Mouse (Mus musculus): ENCODE data around the gene Rcn3. TPM values are rescaled to one million over a fixed set of nuclear protein-coding genes. Genes with fewer than 3 reads are reported as not detected.

Rcn3 gene
- polyA plus RNA-seq, 1 experiment = 7.6 TPM

- Histone ChIP-seq H3K27ac (ENCODE audit: insufficient read depth, low read length) (no peak overlapping the region), H3K4me3 (replicated peaks; ENCODE audit: insufficient read depth, low read depth, low read length) (no peak overlapping the region), H3K27me3 (ENCODE audit: control insufficient read depth, insufficient read depth, low read length) (no peaks in the 10 kb centered on the region), H3K4me1 (ENCODE audit: control insufficient read depth, insufficient read depth, low read length) (peaks cover 12% of the 10 kb centered on the region)
- 73% methylated on average over 2 of the region's 2 CpGs for WGBS
- no peak for DNase-seq
- no peak for TF ChIP-seq POLR2A (IDR thresholded peaks at IDR 0.05; ENCODE audit: borderline replicate concordance, insufficient read depth, low read length)
- TF ChIP-seq CTCF (IDR thresholded peaks at IDR 0.05; ENCODE audit: borderline replicate concordance, insufficient read depth, low read depth, low read length) = peak; percentile 42; the same call in 1 of the 2 replicates
These were observed 19.8 kb downstream of the Rcn3 start for GRCm38 (mm10) chr7:45072230-45072629.

- no peak overlapping the region for H3K27ac ChIP-seq (ENCODE audit: insufficient read depth, low read length)
- no peak overlapping the region for H3K4me3 ChIP-seq (replicated peaks; ENCODE audit: insufficient read depth, low read depth, low read length)
- no peak for DNase-seq
- WGBS = 78% methylated on average over 2 of the region's 2 CpGs
- H3K27me3 ChIP-seq (ENCODE audit: control insufficient read depth, insufficient read depth, low read length) = no peaks in the 10 kb centered on the region
- TF ChIP-seq CTCF (IDR thresholded peaks at IDR 0.05; ENCODE audit: borderline replicate concordance, insufficient read depth, low read depth, low read length) = no peak
- no peak for TF ChIP-seq POLR2A (IDR thresholded peaks at IDR 0.05; ENCODE audit: borderline replicate concordance, insufficient read depth, low read length)
- H3K4me1 ChIP-seq (ENCODE audit: control insufficient read depth, insufficient read depth, low read length) = 0 out of 2 replicates have a peak, but pooled peaks cover 3% of the 10 kb centered on the region
These were observed 22.4 kb downstream of the Rcn3 start for GRCm38 (mm10) chr7:45069671-45070070.

- no peaks in the 10 kb centered on the region for H3K27me3 ChIP-seq (ENCODE audit: control insufficient read depth, insufficient read depth, low read length)
- 21% methylated on average over 5 of the region's 5 CpGs for WGBS
- TF ChIP-seq CTCF (IDR thresholded peaks at IDR 0.05; ENCODE audit: borderline replicate concordance, insufficient read depth, low read depth, low read length) (peak; percentile 73), POLR2A (IDR thresholded peaks at IDR 0.05; ENCODE audit: borderline replicate concordance, insufficient read depth, low read length) (no peak)
These were observed 24.1 kb downstream of the Rcn3 start for GRCm38 (mm10) chr7:45068000-45068318.

GRCm38 (mm10) chr7:45067190-45067999 lies 24.6 kb downstream of the Rcn3 start:
- Histone ChIP-seq H3K27ac (ENCODE audit: insufficient read depth, low read length) (no peak overlapping the region), H3K27me3 (ENCODE audit: control insufficient read depth, insufficient read depth, low read length) (no peaks in the 10 kb centered on the region), H3K4me1 (ENCODE audit: control insufficient read depth, insufficient read depth, low read length) (0 out of 2 replicates have a peak, but pooled peaks cover 3% of the 10 kb centered on the region), H3K4me3 (replicated peaks; ENCODE audit: insufficient read depth, low read depth, low read length) (no peak overlapping the region)
- TF ChIP-seq POLR2A (IDR thresholded peaks at IDR 0.05; ENCODE audit: borderline replicate concordance, insufficient read depth, low read length) (no peak), CTCF (IDR thresholded peaks at IDR 0.05; ENCODE audit: borderline replicate concordance, insufficient read depth, low read depth, low read length) (no peak)
- no peak for DNase-seq
- WGBS = 74% methylated on average over 4 of the region's 4 CpGs

More at GRCm38 (mm10) chr7:45068000-45068318, 24.1 kb downstream of the Rcn3 start:
- Histone ChIP-seq H3K27ac (ENCODE audit: insufficient read depth, low read length) (no peak overlapping the region), H3K4me3 (replicated peaks; ENCODE audit: insufficient read depth, low read depth, low read length) (no peak overlapping the region), H3K4me1 (ENCODE audit: control insufficient read depth, insufficient read depth, low read length) (0 out of 2 replicates have a peak, but pooled peaks cover 3% of the 10 kb centered on the region)
- DNase-seq = no peak

GRCm38 (mm10) chr7:45062239-45062835 lies 29.7 kb downstream of the Rcn3 start, which contains the start of the genes Nosip and Prrg2:
TSS of gene Nosip (plus strand) at chr7:45062429.
TSS of gene Prrg2 (minus strand) at chr7:45062677.
- peak within 1 kb of the TSS; percentile 93 for H3K4me3 ChIP-seq (replicated peaks; ENCODE audit: insufficient read depth, low read depth, low read length)
- peak within 1 kb of the TSS; percentile 89 for H3K27ac ChIP-seq (ENCODE audit: insufficient read depth, low read length)
- DNase-seq = peak; percentile 96
- H3K27me3 ChIP-seq (ENCODE audit: control insufficient read depth, insufficient read depth, low read length) = no peaks in the 10 kb centered on the region
- WGBS = under 1% methylated on average over 31 of the region's 31 CpGs
- H3K4me1 ChIP-seq (ENCODE audit: control insufficient read depth, insufficient read depth, low read length) = no peaks in the 10 kb centered on the region
- TF ChIP-seq POLR2A (IDR thresholded peaks at IDR 0.05; ENCODE audit: borderline replicate concordance, insufficient read depth, low read length) = peak; percentile 27; the same call in 1 of the 2 replicates
- no peak for TF ChIP-seq CTCF (IDR thresholded peaks at IDR 0.05; ENCODE audit: borderline replicate concordance, insufficient read depth, low read depth, low read length)

GRCm38 (mm10) chr7:45061532-45062075 lies 30.4 kb downstream of the Rcn3 start:
- WGBS = 13% methylated on average over 11 of the region's 11 CpGs
- H3K27ac ChIP-seq (ENCODE audit: insufficient read depth, low read length) = no peak overlapping the region
- DNase-seq = peak in 1 of 2 experiments; percentile 40
- no peaks in the 10 kb centered on the region for H3K27me3 ChIP-seq (ENCODE audit: control insufficient read depth, insufficient read depth, low read length)
- no peaks in the 10 kb centered on the region for H3K4me1 ChIP-seq (ENCODE audit: control insufficient read depth, insufficient read depth, low read length)
- H3K4me3 ChIP-seq (replicated peaks; ENCODE audit: insufficient read depth, low read depth, low read length) = peak overlapping the region; percentile 18
- TF ChIP-seq POLR2A (IDR thresholded peaks at IDR 0.05; ENCODE audit: borderline replicate concordance, insufficient read depth, low read length) (no peak), CTCF (IDR thresholded peaks at IDR 0.05; ENCODE audit: borderline replicate concordance, insufficient read depth, low read depth, low read length) (no peak)

- no peaks in the 10 kb centered on the region for H3K27me3 ChIP-seq (ENCODE audit: control insufficient read depth, insufficient read depth, low read length)
- no peak overlapping the region for H3K27ac ChIP-seq (ENCODE audit: insufficient read depth, low read length)
- no peak overlapping the region for H3K4me3 ChIP-seq (replicated peaks; ENCODE audit: insufficient read depth, low read depth, low read length)
- H3K4me1 ChIP-seq (ENCODE audit: control insufficient read depth, insufficient read depth, low read length) = no peaks in the 10 kb centered on the region
- no peak for TF ChIP-seq CTCF (IDR thresholded peaks at IDR 0.05; ENCODE audit: borderline replicate concordance, insufficient read depth, low read depth, low read length)
- no peak for TF ChIP-seq POLR2A (IDR thresholded peaks at IDR 0.05; ENCODE audit: borderline replicate concordance, insufficient read depth, low read length)
- no peak for DNase-seq
- WGBS = 86% methylated on average over 6 of the region's 6 CpGs
These were observed 31.3 kb downstream of the Rcn3 start for GRCm38 (mm10) chr7:45060632-45061122.
